24 mouse cellular contexts compared by ENCODE assay signal in genomic region chr19:15606440-15606839, GRCm38 (mm10).
"Had no signal": no experiment of that assay in that cellular context is flagged by ENCODE, and none has a peak within 500 bp of the region (broad histone marks: within the 10 kb centered on the region; RNA-seq: fewer than 3 reads in every experiment).

No protein-coding gene starts in this region.

- DNase-seq: gastrocnemius, adult 2 months; gastrocnemius, postnatal 10 days; gastrocnemius, postnatal 25 days; heart, adult 18-20 months; heart, postnatal 10 days; heart, postnatal 4 days; kidney, adult 18-20 months; kidney, adult 8-10 months; kidney, postnatal 10 days; kidney, postnatal 25 days; kidney, postnatal 4 days; layer of hippocampus, adult 9-11 months; layer of hippocampus, postnatal 36 days; left cerebral cortex, postnatal 4 days had no signal

- H3K9ac ChIP-seq: heart, embryonic 12.5 days; hindbrain, embryonic 12.5 days; hindbrain, embryonic 15.5 days; intestine, embryonic 15.5 days; limb, embryonic 13.5 days; limb, embryonic 15.5 days had no signal

- ATAC-seq: inflammation-experienced regulatory T-cells, adult 6 months; intestine, embryonic 15.5 days; intestine, postnatal 0 days had no signal

- H3K9me3 ChIP-seq: heart, embryonic 10.5 days; heart, embryonic 12.5 days; hindbrain, embryonic 10.5 days; hindbrain, embryonic 12.5 days; hindbrain, embryonic 15.5 days; intestine, embryonic 15.5 days; limb, embryonic 13.5 days; limb, embryonic 15.5 days had no signal

- H3K4me3 ChIP-seq: gastrocnemius, adult 2 months; heart, embryonic 10.5 days; heart, embryonic 12.5 days; hindbrain, embryonic 10.5 days; hindbrain, embryonic 12.5 days; hindbrain, embryonic 15.5 days; intestine, embryonic 15.5 days; limb, embryonic 13.5 days; limb, embryonic 15.5 days had no signal

- H3K4me1 ChIP-seq: heart, embryonic 10.5 days; heart, embryonic 12.5 days; hindbrain, embryonic 10.5 days; intestine, embryonic 15.5 days; limb, embryonic 15.5 days had no signal

- H3K27ac ChIP-seq: gastrocnemius, adult 2 months; heart, embryonic 10.5 days; hindbrain, embryonic 10.5 days; hindbrain, embryonic 12.5 days; hindbrain, embryonic 15.5 days; intestine, embryonic 15.5 days; limb, embryonic 13.5 days; limb, embryonic 15.5 days had no signal

- H3K27me3 ChIP-seq: heart, embryonic 12.5 days; hindbrain, embryonic 12.5 days; hindbrain, embryonic 15.5 days; intestine, embryonic 15.5 days; limb, embryonic 13.5 days; limb, embryonic 15.5 days had no signal

- H3K36me3 ChIP-seq: heart, embryonic 10.5 days; heart, embryonic 12.5 days; hindbrain, embryonic 10.5 days; hindbrain, embryonic 12.5 days; hindbrain, embryonic 15.5 days; intestine, embryonic 15.5 days; limb, embryonic 13.5 days; limb, embryonic 15.5 days had no signal

- H3K4me2 ChIP-seq: heart, embryonic 12.5 days; hindbrain, embryonic 12.5 days; hindbrain, embryonic 15.5 days; intestine, embryonic 15.5 days; limb, embryonic 13.5 days; limb, embryonic 15.5 days had no signal
